Mouse (Mus musculus) CD8-positive naive resting alpha-beta T cell, adult 2 months (primary cell): ENCODE measurements around the gene C1rl.
"Not testable (repeated sequence)": the region's sequence is repeated elsewhere in the genome, so short reads cannot be mapped to it uniquely, and the experiment has no call there.

Experiments used
- DNase-seq, 2 experiments: peaks; one replicate each; pipeline ENCODE4 v3.0.0; 2022; ENCODE audit warnings: low read depth in 2 of 2, low spot score in 2 of 2

The C1rl gene

DNA sequence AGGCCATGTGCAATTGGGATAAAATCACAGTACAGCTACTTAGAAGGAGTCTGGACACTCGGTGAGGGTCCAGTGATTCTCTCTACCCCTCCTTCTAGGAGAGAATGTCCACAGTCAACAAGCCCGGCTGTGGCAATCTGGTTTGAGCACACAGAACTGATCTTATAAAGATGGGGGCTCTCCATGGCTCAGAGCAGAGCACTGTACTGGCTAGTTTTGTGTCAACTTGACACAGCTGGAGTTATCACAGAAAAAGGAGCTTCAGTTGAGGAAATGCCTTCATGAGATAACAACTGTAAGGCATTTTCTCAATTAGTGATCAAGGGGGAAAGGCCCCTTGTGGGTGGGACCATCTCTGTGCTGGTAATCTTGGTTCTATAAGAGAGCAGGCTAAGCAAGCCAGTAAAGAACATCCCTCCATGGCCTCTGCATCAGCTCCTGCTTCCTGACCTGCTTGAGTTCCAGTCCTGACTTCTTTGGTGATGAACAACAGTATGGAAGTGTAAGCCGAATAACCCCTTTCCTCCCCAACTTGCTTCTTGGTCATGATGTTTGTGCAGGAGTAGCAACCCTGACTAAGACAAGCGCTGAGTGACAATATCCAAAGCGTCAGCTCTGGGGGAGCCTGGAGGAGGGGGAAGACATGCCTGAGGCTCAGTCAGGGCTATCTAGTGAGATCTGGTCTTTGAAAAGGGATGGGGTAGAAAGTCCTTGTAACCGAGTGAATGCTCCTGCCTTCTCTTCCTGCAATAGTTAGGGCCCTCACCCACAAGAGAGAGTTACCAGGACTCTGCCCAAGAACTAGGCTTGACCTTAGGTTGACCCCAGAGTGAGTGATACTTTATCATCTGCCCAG is 20.9 kb upstream of the C1rl start:
- DNase-seq = not testable (repeated sequence)

DNA sequence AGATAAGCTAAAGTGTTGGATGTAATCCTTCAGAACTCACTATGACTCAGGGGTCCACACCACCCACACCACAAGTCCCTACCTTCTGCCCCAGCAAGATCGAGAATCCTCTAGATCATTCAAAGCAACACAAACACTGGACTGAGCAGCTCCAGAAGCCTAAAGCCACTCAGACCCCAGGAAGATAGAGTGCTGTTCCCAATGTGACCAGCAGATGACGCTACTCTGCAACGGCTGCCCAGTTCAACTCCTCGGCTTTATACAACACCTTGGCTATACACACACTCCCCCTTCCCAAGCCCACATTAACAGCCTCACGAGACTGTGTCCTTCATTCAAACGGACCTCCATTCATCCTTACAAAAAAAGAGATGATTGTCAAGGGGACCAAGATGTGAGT is 20.1 kb upstream of the C1rl start:
- peak; percentile 51 to 52 for DNase-seq

DNA sequence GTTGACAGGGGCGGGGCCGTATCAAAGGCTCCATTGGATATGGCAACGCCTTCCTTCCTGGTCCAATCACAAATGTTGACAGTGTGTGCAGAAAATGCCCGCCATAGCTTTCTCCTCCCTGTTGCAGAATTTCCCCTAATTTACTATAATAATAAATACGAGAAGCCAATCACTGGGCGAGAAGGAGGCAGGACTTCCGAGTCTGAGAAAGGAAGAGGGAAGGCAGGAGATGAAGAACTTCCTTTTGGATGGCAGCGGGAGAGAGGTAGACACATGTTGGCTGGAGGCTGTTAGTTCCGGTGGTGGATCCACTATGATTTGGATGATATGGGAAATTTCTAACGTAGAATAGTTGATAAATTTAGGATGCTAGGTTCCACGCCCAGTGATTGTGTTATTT is 18.3 kb upstream of the C1rl start:
- DNase-seq = no peak

DNA sequence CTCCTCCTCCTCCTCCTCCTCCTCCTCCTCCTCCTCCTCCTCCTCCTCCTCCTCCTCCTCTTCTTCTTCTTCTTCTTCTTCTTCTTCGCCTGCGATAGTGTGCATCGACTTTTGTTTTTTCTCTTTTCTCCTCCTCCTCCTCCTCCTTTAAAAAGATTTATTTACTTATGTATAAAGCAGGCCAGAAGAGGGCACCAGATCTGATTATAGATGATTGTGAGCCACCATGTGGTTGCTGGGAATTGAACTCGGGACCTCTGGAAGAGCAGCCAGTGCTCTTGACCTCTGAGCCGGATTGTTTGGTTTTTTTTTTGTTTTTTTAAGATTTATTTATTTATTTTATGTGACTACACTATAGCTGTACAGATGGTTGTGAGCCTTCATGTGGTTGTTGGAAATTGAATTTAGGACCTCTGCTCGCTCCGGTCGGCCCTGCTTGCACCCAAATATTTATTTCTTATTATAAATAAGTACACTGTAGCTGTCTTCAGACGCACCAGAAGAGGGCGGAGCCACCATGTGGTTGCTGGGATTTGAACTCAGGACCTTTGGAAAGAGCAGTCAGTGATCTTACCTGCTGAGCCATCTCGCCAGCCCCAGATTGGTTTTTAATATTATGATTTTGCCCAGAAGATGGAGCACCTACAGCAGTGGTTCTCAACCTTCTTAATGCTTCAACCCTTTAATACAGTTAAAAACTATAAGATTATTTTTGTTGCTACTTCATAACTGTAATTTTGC is 17.4 kb upstream of the C1rl start:
- DNase-seq = not testable (repeated sequence)

DNA sequence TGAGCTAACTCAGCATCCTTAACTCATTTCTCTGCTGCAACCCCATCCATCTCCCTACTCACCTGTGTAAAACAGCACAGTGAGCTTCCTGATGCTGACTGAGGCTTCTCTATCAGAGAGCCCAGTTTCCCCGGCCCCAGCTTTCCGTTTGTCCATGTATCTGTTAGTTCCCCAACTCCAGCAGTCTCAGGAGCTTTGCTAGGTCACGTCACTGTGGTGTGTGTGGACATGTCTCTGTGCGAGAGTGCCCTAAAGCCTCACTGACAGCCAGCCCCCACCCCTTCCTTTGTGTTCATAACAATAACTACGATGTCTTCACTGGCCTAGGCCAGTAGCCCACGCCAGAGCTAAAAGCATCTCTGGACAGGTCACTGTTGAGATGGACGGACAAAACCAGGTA is 16.7 kb upstream of the C1rl start:
- no peak for DNase-seq

DNA sequence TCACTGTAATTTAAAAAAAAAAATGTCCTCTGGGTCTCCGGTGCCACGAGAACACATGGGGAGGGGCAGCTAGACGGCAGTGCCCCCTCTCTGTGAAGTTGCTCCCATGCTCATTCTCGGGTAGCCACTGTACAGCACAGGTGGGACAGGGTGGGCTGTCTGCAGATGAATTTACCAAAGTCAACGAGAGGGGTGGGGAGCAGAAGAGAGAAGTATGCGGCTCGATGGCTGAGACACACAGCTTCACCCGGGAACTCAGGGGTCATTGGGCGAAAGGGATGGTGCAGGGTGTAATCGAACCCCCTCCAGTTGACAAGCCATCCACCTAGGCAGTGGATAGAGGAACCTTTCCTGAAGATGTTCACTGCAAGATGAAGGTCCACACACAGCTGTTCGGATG is 16.1 kb upstream of the C1rl start:
- no peak for DNase-seq

DNA sequence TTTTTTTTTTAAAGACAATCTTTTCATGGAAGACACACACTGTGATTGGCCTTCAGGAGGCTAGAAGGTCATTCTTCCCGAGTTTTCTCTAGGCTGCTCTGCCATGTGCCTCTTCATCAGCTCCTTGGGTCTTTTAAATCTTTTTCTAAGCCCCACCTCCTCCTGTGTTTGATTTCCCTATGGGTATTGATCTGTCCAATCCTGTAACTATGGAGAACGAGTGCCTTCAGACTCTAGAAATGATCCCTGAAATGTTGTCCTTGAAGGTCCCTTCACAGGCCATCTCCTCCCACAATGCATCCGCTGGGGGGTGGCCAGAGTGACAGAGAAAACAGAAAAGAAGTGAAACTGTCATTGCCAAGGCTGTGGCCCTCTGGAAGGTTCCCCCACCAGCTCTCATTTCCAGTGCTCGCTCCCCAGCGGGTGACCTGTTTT is 15.7 kb upstream of the C1rl start:
- no peak for DNase-seq

DNA sequence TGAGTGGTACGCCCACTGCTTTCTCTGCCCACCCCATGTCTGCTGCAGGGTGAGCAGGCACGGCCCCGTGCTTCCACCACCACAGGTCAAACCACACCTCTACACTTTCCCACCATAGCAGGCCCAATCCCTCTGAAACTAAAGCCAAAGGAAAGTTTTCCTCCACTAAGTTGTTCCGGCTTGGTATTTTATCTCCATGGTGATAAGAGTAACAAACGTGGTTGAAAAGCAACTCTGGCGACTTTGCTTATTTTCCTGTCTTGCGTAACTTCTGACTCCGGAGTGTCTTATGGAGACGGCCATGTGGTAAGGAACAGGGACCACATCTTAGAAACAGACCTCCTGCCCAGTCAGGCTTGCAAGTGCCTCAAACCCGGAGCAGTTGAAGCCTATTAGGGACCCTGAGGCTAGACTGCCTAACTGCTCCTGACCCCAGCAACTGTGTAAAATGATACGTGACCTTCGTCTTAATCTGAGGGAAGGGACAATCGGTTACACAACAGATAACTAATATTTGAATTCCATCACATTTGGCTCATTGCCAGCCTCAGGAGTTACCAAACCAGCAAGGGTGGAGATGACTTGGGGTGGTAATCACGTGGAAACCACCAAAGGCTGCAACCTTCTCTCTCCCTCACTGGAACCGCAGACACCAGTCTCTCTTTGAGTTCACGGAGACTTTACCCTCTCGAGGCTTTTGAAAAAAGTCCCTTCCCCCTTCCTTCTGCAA is 14.8 kb upstream of the C1rl start:
- DNase-seq = no peak

DNA sequence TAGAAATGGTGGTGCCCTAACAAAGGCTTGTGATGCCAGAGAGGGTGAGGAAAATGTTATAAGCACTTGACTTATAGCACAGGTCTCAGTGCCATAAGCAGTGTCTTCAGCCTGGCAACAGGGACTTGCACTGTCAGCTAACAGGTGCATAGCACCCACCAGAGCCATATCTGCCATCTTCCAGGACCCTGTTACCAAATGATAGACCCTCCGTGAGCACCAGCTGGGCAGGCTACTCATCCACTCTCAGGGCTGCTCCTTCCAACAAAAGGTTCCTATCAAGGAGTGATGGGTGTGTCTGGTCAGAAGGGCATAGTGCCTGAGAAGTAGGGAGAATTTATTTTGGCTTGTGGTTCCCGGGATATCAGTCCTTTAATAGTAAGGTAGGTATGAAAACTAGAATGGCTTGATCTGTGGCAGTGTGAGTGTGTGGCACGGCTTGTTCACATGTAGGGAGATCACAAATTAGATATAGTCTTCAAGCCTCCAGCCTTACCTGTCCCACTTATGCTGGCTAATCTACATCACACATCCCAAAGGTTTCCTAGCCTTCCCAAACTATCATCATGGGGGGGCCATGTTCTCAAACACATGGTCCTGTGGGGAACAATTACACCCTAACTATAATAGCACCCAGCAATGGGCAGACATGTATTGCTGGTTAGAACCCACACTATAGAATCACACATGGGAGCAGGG is 13.9 kb upstream of the C1rl start:
- DNase-seq = no peak

DNA sequence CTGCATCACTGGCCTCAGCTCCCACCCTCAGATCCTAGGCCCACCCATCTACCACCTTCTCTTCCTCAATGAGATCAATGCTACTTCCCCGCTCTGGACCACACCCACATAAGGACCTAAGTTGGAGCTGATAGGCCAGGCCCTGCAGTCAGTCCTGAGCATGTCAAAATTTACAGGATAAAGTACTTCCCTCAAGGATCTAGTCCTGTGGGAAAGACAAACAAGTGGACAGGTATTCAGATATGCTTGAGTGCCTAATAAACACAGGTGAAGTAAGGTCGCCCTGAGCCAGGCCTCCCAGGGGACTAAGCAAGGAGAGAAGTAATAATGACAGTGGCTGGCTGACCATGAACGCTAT is 13.4 kb upstream of the C1rl start:
- DNase-seq = no peak

DNA sequence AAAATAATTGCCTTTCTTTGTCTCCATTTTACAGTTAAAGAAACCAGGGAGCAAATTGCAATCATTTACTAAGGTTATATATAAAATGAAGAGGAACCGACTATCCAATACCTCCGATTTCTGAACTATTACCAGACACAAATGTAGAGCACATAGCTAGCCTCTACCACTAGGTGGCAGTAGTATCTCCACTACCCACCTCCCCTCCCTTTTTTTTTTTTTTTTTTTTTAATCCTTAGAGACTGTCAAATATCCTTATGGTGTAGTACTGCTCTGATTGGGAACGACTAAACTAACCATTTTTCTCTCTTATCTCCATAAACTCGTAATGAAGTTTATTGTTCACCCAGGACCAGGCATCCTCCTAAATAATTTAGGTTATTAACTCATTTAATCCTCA is 12.6 kb upstream of the C1rl start:
- DNase-seq = no peak

DNA sequence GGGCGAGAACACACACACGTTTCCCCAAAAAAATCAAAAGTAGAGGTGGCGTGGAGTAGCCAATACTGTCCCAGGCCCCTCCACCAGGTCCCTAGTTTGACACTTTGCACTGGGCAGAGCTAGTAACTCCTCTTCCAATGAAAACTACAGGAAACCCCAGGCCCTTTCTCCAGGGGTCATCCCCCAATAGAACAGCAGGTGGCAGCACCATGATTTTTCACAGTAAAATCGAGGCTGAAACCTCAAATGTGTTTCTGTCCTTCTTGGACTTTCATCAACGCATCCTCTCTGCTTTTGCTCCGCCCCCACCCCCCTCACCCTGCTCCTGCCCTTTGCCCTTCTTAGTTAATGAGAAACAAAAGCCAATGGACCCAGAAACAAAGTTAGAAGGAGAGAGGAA is 11.3 kb upstream of the C1rl start:
- DNase-seq = peak; percentile 24 to 56

DNA sequence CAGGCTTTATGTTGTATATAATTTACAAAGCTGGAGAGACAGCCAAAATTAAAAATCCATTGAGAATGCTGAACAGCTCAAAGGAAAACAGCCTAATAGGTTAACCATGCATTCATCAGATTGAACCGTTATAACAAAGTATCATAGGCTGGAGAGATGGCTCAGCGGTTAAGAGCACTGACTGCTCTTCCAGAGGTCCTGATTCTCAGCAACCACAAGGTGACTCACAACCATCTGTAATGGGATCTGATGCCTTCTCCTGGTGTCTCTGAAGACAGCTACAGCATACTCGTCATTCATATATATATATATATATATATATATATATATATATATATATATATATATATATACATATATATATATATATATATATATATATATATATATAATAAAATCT is 9.1 kb upstream of the C1rl start:
- not testable (repeated sequence) for DNase-seq

DNA sequence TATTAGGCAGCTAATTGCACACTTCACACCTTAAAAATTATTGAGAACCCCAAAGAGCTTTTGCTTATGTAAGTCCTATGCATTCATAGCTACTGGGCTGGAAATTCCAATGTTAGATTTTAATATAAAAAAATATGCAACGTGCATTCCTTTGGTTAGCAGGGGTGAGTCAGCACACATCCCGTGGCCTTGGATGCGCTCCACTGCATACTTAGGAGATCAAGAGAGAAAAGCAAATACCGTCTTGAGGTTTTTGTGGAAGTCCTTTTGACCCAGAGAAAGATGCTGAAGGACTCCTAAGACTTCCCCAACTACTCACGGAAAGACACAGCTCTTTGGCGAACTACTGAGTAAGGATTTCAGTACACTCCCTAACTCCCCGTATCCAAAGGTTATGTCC is 8.1 kb upstream of the C1rl start:
- no peak for DNase-seq

DNA sequence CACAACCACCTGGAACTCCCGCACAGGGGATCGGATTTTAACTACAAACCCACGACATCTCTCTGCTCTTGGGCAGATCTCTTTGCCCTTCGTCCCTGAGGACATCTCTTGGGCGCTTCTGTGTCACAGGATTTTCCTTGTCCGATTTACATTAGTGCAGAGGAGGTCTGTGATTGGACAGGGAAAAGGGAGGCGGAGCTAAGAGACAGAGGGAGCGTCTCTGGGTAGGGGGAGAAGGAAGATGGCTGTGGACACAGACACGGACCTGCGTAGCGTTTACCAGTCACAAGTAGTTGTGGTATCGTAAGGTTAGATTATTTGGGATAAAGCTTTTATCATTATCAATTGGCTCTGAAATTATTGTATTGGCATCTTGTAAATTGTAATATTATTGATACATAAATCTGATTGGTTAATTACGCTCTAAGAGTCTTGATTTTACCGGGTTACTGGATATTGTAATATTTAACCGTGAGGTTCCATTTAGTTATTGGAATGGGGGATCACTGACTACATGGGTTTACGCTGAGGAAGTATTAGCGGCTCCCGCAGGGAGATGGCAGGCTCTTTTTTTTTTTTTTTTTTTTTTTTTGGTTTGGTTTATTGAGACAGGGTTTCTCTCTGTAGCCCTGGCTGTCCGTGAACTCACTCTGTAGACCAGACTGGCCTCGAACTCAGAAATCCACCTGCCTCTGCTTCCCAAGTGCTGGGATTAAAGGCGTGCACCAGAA is 7.3 kb upstream of the C1rl start:
- DNase-seq = no peak

DNA sequence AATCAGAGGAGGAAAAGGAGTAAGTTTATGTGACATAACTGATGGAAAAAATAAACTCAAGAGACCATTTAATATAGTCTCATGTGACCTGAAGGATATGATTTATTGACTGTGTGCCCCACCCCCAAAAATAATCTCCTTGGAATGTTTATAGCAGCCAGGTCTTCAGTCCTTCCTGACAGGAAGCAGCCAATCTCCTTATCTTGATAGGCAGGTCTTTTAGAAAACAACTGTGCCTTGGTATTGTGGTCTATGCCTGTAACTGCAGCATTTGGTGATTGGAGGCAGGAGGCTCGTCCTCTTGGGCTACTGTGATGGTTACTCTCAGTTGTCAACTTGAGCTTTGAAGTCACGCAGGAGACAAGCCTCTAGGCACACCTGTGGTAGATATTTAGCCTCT is 5.4 kb upstream of the C1rl start:
- no peak for DNase-seq

DNA sequence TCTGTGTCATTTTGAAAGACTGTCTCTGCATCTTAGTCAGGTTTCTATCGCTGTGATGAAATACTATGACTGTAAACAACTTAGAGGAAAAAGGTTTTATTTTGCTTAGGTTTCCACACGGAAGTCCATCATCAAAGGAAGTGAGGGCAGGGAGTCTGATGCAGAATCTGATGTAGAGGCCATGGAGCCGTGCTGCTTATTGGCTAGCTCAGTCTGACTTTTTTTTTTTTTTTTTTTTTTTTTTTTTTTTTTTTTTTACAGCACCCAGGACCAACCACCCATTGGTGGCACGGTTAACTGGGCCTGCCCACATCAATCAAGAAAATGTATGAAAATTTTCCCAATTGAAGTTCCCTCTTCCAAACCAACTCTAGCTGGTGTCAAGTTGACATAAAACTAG is 4.0 kb upstream of the C1rl start:
- DNase-seq = no peak

DNA sequence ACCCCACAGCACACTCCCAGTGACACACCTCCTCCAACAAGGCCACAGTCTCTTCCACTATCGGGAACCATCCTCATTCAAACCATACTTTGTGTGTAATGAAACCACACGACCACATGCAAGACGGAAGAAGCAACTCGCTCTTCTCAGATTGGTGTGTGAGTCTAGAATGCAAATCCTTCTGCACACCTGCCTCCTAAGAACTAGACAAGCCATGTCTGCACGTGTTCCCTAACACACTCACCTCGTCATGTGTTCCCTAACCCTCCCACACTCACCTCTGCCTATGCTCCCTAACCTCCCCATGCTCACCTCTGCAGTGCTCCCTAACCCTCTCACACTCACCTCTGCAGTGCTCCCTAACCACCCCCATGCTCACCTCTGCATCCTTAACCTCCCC is 1.5 kb upstream of the C1rl start:
- DNase-seq = no peak

DNA sequence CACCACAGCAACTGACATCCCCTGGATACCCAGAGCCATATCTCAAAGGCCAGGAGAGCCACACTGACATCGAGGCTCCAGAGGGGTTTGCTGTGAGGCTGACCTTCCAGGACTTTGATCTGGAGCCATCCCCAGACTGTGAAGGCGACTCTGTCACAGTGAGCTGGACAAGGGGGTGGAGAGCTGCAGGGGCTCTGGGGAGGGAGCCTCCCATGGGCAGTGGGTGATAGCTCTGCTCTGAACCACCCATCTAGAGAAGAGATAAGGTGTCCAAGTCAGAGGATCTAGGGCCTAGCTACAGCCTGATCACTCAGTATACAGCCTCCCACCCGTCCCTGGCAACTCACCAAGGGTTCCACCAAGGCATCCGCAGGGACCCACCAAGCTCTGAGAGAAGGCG is 973 bp downstream of the C1rl start:
- DNase-seq = no peak

DNA sequence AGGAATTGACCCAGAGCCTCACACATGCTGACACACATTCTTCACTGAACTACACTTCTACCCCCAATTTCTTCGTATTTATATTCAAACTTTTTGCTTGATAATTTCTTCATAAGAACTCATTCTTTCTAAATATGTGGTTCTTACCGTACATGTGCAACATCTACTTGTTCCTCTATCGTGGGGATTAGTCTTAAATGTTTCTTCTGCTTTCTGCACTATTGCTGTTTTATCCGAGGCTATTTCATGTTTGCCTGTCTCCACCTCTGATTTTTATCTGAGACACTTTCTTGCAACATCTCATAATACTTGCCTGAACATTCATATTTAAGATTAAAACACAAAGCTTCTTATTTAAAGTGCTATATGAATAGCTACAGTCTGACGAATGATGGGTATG is 3.1 kb downstream of the C1rl start:
- no peak for DNase-seq
